Mouse (Mus musculus) megakaryocyte, embryonic 14.5 days (primary cell): ENCODE results near the gene Cnpy2.

ENCODE experiments used
- FLI1 ChIP-seq: IDR thresholded peaks from 2 replicates; pipeline ENCODE4 v1.6.1; 2012; ENCODE audit warnings: low read length, inconsistent platforms, mixed read lengths
- GATA1 ChIP-seq: IDR thresholded peaks from 3 replicates; pipeline ENCODE4 v1.6.1; 2012; ENCODE audit warnings: mixed read lengths, low read length, inconsistent platforms, borderline replicate concordance

- no peak for TF ChIP-seq GATA1
- TF ChIP-seq FLI1: no peak
Measured at GRCm38 (mm10) chr10:128322141-128323108, at the start of gene Cnpy2.
